Mouse (Mus musculus): ENCODE measurements around the gene Pde6b. TPM values are rescaled to one million over a fixed set of nuclear protein-coding genes. Genes with fewer than 3 reads are reported as not detected.

The Pde6b gene
- total RNA-seq, 1 experiment from 2014 or later: not detected

DNA sequence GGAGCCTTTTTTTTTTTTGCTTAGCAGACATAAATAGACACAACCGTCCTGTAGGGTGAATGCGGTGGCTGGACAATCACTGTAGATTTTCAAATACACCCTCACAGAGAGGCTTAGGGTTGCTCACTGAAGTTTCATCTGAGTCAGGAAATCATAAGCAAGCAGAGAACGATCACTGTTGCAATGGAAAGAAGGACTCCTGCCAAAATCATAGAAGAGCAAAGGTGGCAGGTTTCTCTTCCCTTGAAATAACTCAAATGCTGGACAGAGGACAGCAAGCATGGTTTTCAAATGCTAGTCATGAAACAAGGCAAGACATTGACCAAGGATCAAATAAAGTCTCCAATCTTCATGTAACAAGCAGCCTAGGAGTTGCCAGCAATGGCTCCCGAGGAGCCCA lies 9.8 kb upstream of the Pde6b start:
- ATAC-seq (replicated peaks; ENCODE audit: insufficient number of reproducible peaks, low FRiP score, low TSS enrichment, poor library complexity, severe bottlenecking): no peak

DNA sequence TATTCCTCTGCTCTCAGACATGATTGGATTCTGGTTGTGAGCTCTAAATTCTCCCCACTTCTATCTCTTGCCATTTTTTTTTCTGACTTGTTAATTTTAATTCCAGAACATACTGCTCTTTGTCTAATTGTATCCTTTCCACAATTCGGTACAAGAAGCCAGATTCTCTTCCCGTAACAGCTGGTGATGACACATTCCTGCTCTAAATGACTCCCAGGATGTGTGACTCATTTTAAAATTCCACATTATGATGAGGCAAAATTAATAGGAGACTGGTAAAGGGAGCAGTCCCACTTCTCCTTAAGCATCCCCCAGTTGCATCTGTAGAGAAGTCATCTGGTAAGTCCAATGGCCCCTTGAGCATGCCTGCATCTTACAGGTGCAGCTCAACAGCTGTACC lies 2.6 kb upstream of the Pde6b start:
- ATAC-seq (replicated peaks; ENCODE audit: insufficient number of reproducible peaks, low FRiP score, low TSS enrichment, poor library complexity, severe bottlenecking): no peak

DNA sequence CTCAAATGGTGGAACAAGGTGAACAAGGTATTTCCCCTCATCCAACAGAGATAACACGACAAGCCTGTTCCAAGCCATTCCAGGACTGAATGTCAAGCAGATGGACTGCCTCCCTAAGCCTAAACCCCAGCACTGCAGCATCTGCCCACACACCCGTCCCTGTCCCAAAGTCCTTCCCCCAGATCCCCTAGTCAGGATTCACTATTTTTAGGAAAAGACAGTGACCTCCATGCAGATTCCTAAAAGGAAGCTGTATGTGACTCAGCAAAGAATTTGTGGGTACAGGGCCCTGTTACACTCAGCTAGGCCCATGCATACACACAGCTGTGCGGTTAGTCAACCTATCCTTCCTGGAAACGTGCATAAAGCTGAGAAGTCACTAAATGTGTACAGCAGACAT lies 1.7 kb upstream of the Pde6b start:
- ATAC-seq (replicated peaks; ENCODE audit: insufficient number of reproducible peaks, low FRiP score, low TSS enrichment, poor library complexity, severe bottlenecking): no peak

DNA sequence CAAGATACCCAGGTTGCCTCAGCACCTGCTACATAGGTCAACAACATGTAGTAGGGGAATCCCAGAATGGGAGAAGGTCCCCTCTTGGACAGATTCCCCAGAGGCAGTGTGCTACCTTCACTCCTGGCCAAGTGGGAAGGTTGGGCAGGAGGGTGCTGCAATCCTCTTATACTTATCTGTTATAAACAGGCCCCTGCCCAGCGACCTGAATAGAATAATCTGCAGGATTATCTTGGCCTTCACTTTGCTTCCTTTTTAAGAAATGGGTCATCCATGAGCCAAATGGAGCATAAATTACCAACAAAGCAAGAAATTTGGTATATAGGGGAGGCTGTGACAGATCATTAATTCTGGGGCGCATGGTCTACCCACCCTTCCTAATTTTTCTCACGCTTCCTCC lies 1.6 kb downstream of the Pde6b start:
- no peak for ATAC-seq (replicated peaks; ENCODE audit: insufficient number of reproducible peaks, low FRiP score, low TSS enrichment, poor library complexity, severe bottlenecking)

DNA sequence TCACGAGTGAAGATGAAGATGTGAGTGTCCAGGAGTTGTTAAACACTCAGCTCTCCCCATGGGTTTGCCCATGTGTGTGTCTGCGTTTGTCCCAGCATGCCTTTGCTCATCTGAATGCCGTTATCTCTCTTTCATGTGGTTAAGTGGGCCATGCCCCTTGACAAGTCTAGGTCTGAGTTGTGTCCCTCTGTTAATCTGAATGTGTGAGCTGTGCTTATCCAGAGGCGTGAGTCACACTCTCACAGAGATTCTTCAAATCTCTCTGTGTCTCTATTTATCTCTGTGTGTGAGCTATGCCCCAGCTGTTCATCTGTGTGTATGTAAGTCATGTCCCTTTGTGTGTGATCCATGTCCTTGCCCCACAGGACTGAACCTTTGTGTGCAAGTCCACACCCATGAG lies 15.3 kb downstream of the Pde6b start:
- ATAC-seq (replicated peaks; ENCODE audit: insufficient number of reproducible peaks, low FRiP score, low TSS enrichment, poor library complexity, severe bottlenecking): no peak

DNA sequence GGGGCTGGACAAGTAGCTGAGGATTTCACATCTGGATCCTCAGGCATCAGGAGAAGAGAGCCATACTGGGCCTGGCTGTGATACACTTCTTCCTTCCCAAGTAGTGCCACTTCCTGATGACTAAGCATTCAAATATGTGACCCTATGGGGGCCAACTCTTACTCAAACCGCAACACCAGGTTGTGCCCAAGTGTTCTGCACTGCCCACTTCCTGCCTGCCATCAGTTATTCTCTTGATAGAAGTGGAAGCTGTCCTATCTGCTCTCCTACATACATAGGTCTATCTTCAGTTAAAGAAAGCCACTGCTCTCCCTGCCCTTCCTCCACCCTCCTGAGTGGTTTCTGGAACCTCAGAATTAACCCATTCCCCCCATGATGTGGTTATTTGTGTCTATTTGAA lies 17.3 kb downstream of the Pde6b start:
- no peak for ATAC-seq (replicated peaks; ENCODE audit: insufficient number of reproducible peaks, low FRiP score, low TSS enrichment, poor library complexity, severe bottlenecking)

DNA sequence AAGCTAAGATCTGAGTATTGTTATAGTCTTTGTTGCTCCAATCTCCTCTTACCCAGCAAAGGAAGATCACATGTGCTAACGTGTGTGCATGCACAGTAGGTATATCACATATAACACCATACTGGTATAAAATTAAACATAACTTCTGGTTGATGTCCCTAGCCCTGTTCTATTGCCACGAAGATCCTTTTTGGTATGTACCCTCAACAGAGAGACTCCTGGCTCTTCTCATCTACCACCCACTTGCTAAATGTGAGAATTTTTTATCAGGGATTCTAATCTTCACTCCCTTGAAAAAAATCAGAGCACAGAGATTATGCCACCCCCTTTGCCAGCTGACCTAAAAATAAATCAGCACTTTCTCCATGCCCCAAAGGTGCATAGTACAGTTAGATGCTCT lies 18.8 kb downstream of the Pde6b start:
- ATAC-seq (replicated peaks; ENCODE audit: insufficient number of reproducible peaks, low FRiP score, low TSS enrichment, poor library complexity, severe bottlenecking): no peak

DNA sequence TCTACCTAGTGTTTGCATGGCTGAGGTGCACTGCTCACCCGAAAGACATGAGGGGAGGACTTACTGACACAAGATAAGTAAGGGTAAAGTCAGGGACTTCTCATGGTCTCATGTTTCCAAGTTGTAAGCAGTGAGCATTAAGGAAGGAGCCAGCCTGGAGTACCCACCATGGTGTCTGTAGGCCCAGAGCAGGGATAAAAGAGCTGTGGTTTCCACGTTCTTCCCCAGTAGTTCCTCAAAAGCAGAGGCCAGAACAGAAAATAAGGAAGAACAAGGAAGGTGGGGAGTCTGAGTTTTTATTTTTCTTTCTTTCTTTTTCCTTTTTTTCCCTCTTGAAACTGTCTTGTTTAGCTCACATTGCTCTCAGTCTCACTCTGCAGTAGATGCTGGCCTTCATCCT lies 26.5 kb downstream of the Pde6b start:
- no peak for ATAC-seq (replicated peaks; ENCODE audit: insufficient number of reproducible peaks, low FRiP score, low TSS enrichment, poor library complexity, severe bottlenecking)

DNA sequence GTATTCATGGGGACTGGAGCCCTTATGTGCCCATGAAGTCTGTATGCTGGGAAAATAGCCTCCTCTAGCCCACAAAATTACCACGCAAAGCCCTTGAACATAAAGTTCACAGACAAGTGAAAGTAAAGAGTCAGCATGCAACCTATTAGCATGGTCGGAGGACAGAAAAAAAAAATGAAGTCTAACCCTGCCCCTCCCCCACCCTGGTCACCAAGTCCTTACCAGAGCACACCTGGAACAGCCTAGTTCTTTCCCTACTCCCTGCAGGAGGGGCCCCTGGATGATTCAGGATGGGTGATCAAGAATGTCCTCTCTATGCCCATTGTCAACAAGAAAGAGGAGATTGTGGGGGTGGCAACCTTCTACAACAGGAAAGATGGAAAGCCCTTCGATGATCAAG lies 34.5 kb downstream of the Pde6b start:
- no peak for ATAC-seq (replicated peaks; ENCODE audit: insufficient number of reproducible peaks, low FRiP score, low TSS enrichment, poor library complexity, severe bottlenecking)

DNA sequence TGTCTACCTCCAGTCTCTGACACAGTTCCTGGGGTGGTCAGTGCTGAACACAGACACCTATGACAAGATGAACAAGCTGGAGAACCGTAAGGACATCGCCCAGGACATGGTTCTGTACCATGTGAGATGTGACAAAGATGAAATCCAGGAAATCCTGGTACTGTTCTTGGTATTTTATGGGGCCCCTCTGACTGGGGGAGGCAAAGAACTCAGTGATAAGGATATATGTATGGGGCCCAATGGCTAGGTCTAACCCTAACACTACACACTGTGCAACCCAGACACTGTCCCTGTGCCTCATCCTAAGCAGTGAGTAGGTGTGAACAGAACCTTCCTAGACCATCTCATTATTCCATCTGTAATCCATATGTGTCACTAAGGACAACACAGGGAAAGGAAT lies 35.2 kb downstream of the Pde6b start:
- ATAC-seq (replicated peaks; ENCODE audit: insufficient number of reproducible peaks, low FRiP score, low TSS enrichment, poor library complexity, severe bottlenecking): no peak

DNA sequence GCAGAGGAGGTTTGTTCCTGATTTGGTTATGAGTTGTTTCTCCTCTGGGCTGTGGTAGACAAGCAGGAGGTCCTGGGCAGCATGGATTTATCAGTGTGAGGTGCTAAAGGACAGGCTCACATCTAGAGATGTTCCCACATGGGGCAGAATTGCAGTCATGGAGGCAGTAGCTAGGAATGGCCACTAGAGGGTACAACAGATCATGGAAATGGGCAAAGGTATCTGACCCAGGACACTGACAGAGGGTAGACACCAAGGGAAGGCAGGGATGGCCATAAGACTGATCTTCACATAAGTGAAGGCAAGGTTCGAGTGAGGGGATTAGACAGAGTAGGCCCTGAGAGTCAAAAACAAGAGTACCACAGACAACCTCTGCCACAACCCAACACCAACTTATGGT lies 39.0 kb downstream of the Pde6b start:
- ATAC-seq (replicated peaks; ENCODE audit: insufficient number of reproducible peaks, low FRiP score, low TSS enrichment, poor library complexity, severe bottlenecking): peak; percentile 61

DNA sequence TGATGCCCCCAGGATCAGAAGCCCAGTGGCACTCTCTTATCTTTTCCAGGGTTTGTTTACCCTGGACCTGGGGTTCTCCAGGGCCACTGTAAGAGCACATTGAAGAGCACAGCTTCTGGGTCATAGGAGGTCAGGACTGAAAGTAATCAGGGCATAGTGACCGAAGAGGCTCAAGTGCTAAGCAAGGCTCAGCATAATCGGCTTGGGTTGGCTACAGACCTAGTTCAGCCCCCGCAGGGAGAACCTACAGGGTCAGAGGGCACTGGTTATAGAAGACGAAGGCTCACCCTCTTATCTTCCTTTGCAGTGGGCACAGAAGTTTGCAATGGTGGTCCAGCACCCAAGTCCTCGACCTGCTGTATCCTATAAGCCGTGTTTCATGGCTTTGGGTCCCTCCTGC lies 43.0 kb downstream of the Pde6b start:
- no peak for ATAC-seq (replicated peaks; ENCODE audit: insufficient number of reproducible peaks, low FRiP score, low TSS enrichment, poor library complexity, severe bottlenecking)

DNA sequence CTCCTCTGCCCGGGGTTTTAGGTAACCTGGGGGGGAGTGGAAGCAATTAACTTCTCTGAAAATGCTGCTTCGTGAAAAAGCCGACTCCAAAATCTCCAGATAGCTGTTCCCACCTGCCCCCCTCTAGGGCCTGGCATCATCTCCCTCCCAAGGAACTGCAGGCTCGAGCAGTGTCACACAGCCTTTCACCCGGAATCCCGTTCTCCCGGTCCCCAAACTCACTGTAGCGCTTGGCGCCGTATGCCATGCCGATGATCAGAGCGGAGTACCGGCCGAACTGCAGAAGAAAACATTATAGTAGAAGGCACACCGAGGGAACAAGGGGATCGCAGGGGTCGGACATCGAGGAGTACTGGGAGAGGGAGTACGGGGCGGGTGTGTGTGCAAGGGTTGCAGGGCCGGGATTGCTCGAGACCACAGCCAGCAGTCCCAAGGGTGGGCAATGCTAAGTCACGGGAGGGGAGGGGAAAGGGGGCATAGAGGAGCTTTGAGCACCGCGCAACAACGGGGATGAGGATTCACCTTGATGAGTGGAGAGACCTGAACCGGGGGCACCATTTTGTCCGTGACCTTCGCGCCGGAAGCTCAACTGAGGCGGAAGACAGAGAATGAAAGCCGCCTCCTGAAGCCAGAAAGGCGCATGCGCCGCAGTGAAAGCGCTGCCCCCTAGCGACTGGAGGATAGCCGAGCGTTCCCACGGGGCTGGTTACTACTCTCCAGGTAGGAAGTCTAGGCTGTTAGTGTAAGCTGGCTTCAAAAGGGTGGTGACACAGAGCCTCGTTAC lies 45.8 kb downstream of the Pde6b start, which contains the start of gene Atp5k:
TSS of gene Atp5k (minus strand) at position 645 of the 784 bp plus-strand sequence.
- peak; percentile 97 for ATAC-seq (replicated peaks; ENCODE audit: insufficient number of reproducible peaks, low FRiP score, low TSS enrichment, poor library complexity, severe bottlenecking)

DNA sequence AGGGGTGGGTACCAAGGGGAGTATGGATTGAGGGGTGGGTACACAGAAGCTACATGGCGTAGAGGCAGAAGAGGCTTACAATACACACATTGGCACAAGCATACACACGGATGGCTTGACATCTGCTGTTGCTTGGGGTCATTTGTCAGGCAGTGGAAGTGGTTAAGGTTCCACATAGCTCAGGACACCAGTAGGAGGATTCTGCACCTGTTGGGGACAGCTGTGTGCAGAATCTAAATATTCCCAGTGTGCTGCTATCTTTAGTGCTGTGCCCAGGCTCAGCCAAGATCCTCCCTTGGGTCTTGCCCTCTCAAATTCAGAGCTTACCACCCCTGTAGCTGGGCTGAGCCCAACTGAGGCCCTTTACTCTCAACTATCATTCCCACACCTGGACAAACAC lies 47.9 kb downstream of the Pde6b start:
- ATAC-seq (replicated peaks; ENCODE audit: insufficient number of reproducible peaks, low FRiP score, low TSS enrichment, poor library complexity, severe bottlenecking): no peak

DNA sequence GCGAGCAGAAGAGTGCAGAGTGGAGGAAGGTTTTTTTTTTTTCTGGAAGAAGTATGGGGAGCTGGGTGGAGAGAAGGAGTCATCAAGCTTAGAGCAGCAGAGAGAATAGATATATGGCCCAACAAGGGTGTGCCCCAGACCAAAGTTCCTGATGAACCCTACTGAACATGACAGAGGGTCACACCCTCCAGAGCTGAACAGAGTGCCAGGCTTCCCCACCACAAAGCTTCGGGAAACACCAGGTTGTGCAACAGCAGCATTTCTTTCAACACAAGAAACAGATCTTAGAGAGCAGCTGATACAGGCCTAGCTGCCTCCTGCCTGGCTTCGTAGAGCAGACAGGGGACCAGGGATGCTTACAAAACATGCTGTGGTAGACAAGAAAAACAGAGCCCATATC lies 58.8 kb downstream of the Pde6b start:
- peak; percentile 80 for ATAC-seq (replicated peaks; ENCODE audit: insufficient number of reproducible peaks, low FRiP score, low TSS enrichment, poor library complexity, severe bottlenecking)

DNA sequence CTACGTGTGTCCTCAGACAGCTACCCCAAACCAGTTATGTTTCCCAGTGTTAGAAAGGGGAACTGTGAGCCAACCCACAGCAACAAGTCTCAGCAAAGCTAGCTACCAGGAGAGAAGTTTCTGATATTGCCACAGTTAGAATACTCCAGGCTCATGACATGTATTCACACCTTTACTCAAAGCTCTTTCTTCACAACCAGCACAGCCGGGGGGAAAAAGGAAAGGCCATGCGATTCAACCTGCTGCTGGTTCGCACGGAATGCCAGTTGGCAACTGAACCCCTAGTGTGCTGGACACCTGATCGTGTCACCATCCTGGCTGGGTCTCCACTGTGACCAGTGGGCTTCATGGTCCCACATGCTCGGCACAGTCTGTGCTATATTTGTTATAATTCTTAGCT lies 59.7 kb downstream of the Pde6b start:
- no peak for ATAC-seq (replicated peaks; ENCODE audit: insufficient number of reproducible peaks, low FRiP score, low TSS enrichment, poor library complexity, severe bottlenecking)

DNA sequence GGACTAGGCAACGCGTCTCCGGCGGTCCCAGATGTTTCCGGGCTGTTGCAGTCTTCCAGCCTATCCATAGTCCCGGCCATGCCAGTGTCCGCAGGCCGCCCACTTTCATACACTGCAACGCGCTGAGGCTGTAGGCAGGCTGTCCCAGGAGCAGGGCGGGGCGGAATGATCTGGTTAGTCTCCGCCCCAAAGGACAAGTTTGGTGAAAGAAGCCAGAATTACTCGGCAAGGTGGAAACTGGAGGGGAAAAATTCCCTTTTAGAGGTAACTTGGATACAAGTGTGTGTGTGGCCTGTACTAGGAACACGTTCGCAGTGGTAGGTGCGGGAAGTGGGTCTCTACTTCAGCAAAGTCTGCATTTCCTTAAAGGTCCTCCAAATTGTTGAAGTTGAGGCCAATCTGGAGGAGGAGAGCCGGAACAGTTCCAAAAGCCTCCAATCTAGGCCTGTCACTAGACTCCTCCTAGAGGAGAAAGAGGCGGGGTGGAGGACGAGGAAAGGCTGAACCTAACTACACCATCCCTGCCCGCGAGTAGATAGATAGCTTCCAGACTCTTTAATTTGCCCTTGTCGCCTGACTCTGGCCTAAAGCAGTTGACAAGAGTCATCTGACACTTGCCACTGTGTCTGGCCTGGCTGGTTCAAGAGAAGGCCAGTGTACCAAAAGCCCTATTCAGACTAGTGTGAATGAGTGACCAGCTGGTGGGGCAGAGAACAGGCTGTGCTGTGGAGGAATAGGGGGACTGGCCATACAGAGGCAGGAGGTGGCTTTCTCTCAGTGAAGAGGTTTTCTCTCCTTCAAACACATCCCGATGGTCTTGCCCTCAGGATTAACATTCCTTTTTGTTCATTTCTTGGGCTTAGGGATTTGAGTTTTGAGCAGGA lies 60.8 kb downstream of the Pde6b start, which contains the start of gene Mfsd7a:
TSS of gene Mfsd7a (minus strand) at position 107 of the 884 bp plus-strand sequence.
- ATAC-seq (replicated peaks; ENCODE audit: insufficient number of reproducible peaks, low FRiP score, low TSS enrichment, poor library complexity, severe bottlenecking): peak; percentile 34; the same call in 1 of the 2 replicates

DNA sequence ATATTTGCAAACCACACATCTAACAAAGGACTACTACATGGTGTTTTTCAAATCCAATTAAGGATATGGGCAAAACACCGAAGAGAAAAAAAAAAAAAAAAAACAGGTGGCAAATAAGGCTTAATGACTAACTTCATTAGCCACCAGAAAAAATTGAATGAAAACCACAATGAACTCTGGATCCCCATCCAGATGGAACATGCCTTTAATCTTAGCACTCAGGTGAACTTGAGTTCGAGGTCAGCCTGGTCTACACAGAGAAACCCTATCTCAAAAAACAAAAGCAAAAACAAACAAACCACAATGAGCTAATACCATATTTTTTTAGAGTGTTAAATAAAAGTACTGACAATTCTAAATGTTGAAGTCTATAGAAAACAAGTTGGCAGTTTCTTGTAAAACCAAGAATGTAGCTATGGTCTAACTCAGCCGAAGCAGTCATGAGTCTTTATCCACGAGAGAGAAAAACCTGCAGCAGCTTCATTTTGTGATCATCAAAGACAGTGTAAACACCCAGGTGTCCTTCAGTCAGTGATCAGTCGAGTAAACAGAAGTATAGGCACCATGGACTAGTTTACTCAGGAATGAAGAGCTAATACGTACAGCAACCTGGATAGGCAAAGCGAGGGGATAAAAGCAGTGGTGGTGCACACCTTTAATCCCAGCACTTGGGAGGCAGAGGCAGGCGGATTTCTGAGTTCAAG lies 62.8 kb downstream of the Pde6b start:
- no peak for ATAC-seq (replicated peaks; ENCODE audit: insufficient number of reproducible peaks, low FRiP score, low TSS enrichment, poor library complexity, severe bottlenecking)

DNA sequence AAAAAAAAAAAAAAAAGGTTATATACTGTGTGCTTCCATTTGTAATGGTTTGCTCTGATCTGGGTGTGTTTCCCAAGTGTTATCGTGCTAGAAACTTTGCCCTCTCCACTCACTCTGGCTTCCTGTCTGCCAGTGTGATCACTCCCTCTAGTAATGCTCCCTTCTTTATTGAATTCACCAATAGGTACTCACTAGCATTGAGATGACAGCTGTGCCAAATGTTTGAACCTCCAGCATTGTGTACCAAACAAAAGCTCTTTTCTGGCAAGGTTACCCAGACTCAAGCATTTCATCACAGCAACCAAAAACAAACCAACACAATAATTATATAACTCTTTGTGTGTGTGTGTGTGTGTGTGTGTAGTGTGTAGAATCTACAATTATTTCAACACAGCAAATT lies 63.4 kb downstream of the Pde6b start:
- no peak for ATAC-seq (replicated peaks; ENCODE audit: insufficient number of reproducible peaks, low FRiP score, low TSS enrichment, poor library complexity, severe bottlenecking)
